Mouse (Mus musculus) neural tube, embryonic 11.5 days (tissue): ENCODE measurements around the gene Gabra5. TPM values are rescaled to one million over a fixed set of nuclear protein-coding genes. Genes with fewer than 3 reads are reported as not detected.

Source experiments
- ATAC-seq: fragments of 200-750 bp; cut with Nextera tagmentation; 2 replicates; pipeline ENCODE4 v1.8.0; 2017; ENCODE audit warnings: moderate number of reproducible peaks, mild to moderate bottlenecking, moderate TSS enrichment, moderate library complexity; ENCODE audit not compliant: insufficient read depth, low FRiP score, low TSS enrichment
- DNase-seq: peaks from one replicate; pipeline ENCODE4 v3.0.0-alpha.2; 2015; ENCODE audit warnings: low spot score
- H3K27ac ChIP-seq: fragments of 300-500 bp; sonication (generic); 2 replicates; pipeline ENCODE4 v1.5.1; 2014; ENCODE audit warnings: low read depth, mild to moderate bottlenecking, low read length
- H3K27me3 ChIP-seq: fragments of 300-500 bp; sonication (generic); 2 replicates; pipeline ENCODE4 v1.6.1; 2014; ENCODE audit warnings: mild to moderate bottlenecking, low read length, mixed read lengths; ENCODE audit not compliant: control insufficient read depth, insufficient read depth
- H3K36me3 ChIP-seq: fragments of 300-500 bp; sonication (generic); 2 replicates; pipeline ENCODE4 v1.6.1; 2014; ENCODE audit warnings: mild to moderate bottlenecking, low read length, moderate library complexity, mixed read lengths; ENCODE audit not compliant: control insufficient read depth, insufficient read depth
- H3K4me1 ChIP-seq: fragments of 300-500 bp; sonication (generic); 2 replicates; pipeline ENCODE4 v1.6.1; 2014; ENCODE audit warnings: low read length, mixed read lengths; ENCODE audit not compliant: control insufficient read depth, insufficient read depth
- H3K4me2 ChIP-seq: fragments of 300-500 bp; sonication (generic); 2 replicates; pipeline ENCODE4 v1.6.1; 2014; ENCODE audit warnings: low read depth, mild to moderate bottlenecking, moderate library complexity
- H3K4me3 ChIP-seq: fragments of 300-500 bp; sonication (generic); 2 replicates; pipeline ENCODE4 v1.5.1; 2014; ENCODE audit warnings: low read depth, low read length
- H3K9ac ChIP-seq: fragments of 300-500 bp; sonication (generic); 2 replicates; pipeline ENCODE4 v1.6.1; 2014; ENCODE audit warnings: mild to moderate bottlenecking, low read length
- H3K9me3 ChIP-seq: fragments of 300-500 bp; sonication (generic); 2 replicates; pipeline ENCODE4 v1.6.1; 2016; ENCODE audit warnings: low read length; ENCODE audit not compliant: control insufficient read depth
- WGBS: fragments of 180-500 bp; shearing (Covaris S2); extraction: QIAGEN DNeasy Blood & Tissue Kit; methylation state at CpG from one replicate; pipeline ENCODE4 v1.1.7; 2014; 5-methylcytosine and 5-hydroxymethylcytosine counted together
- polyA plus RNA-seq: library from polyadenylated mRNA; unstranded; fragments of >200 nt; fragmentation: Nextera tagmentation; extraction: Ambion mirVana; gene quantifications from 2 replicates; pipeline ENCODE4 v1.2.1, GENCODE M21; 2014

The Gabra5 gene
- polyA plus RNA-seq, 1 experiment from 2014 or later = 1.4 TPM

GRCm38 (mm10) chr7:57365134-57366012 is 144.5 kb downstream of the Gabra5 start:
- H3K4me2 ChIP-seq = no peak overlapping the region
- no peak for ATAC-seq
- no peak for DNase-seq
- H3K4me1 ChIP-seq = no peaks in the 10 kb centered on the region
- no peaks in the 10 kb centered on the region for H3K36me3 ChIP-seq
- H3K4me3 ChIP-seq = no peak overlapping the region
- no peak overlapping the region for H3K9ac ChIP-seq
- no peaks in the 10 kb centered on the region for H3K9me3 ChIP-seq
- no peak overlapping the region for H3K27ac ChIP-seq
- 85% methylated on average over 5 of the region's 5 CpGs for WGBS
- no peaks in the 10 kb centered on the region for H3K27me3 ChIP-seq

GRCm38 (mm10) chr7:57363812-57364211 is 146.0 kb downstream of the Gabra5 start:
- Histone ChIP-seq H3K9ac (no peak overlapping the region), H3K27ac (no peak overlapping the region), H3K36me3 (no peaks in the 10 kb centered on the region), H3K4me3 (no peak overlapping the region), H3K4me2 (no peak overlapping the region), H3K9me3 (no peaks in the 10 kb centered on the region), H3K27me3 (no peaks in the 10 kb centered on the region), H3K4me1 (no peaks in the 10 kb centered on the region)
- WGBS = 87% methylated on average over 6 of the region's 6 CpGs
- ATAC-seq (no peak), DNase-seq (no peak)

GRCm38 (mm10) chr7:57357871-57358540 is 151.9 kb downstream of the Gabra5 start:
- Histone ChIP-seq H3K27ac (no peak overlapping the region), H3K4me1 (no peaks in the 10 kb centered on the region), H3K27me3 (no peaks in the 10 kb centered on the region), H3K36me3 (no peaks in the 10 kb centered on the region), H3K4me2 (no peak overlapping the region), H3K9me3 (no peaks in the 10 kb centered on the region), H3K9ac (no peak overlapping the region), H3K4me3 (no peak overlapping the region)
- no peak for ATAC-seq
- no peak for DNase-seq
- 56% methylated on average over 6 of the region's 6 CpGs for WGBS

Other genes starting within 250 kb of the Gabra5 start
- 0.99 and 1.2 TPM in 2 replicates for gene Gabrg3, start 122.9 kb downstream of the Gabra5 start, polyA plus RNA-seq
- 12.6 and 14.2 TPM in 2 replicates for gene Gabrb3, start 90.4 kb downstream of the Gabra5 start, polyA plus RNA-seq